Mouse (Mus musculus): ENCODE measurements at regions not wholly inside any gene's neighbourhood (a gene's known extent, or its start where the extent isn't known, plus 50 kb on each side); places are given as distances from the start of the nearest gene placed in this dataset.
A peak's percentile ranks its signal among the peaks of the same experiment; 100 is the strongest.

DNA sequence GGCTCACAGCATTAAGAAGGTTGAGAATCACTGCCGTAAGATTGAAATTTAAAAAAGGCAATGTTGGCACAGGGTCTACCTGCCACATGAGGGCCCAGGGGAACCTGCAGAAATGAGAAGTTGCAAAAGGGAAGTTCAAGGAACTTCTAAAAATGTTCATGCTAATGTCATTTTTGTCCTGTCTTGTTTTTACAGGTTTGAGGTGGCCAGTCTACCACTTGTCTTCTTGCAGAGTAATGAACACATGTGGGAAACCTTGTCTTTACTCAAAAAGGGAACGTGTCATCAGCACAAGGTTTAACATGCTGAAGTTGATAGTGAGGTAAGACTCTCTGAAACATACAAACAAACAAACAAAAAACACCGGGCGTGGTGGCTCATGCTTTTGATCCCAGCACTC, 71.4 kb upstream of the Nanos1 start:
- no peak for TF ChIP-seq MAFK (IDR thresholded peaks at IDR 0.05; ENCODE audit: insufficient read depth, low read depth, low read length)
- TF ChIP-seq ZC3H11A (IDR thresholded peaks at IDR 0.05; ENCODE audit: borderline replicate concordance, low read depth, low read length) = no peak
- no peak for TF ChIP-seq CHD2 (IDR thresholded peaks at IDR 0.05; ENCODE audit: low read depth, low read length)
- no peak for TF ChIP-seq HCFC1 (IDR thresholded peaks at IDR 0.05; ENCODE audit: borderline replicate concordance, insufficient read depth, low read length)
- no peak for TF ChIP-seq ZNF384 (IDR thresholded peaks at IDR 0.05; ENCODE audit: low read depth, low read length)
- Histone ChIP-seq H3K9ac (ENCODE audit: insufficient read depth, low read depth, low read length, poor library complexity, severe bottlenecking) (no peak overlapping the region), H3K36me3 (ENCODE audit: control insufficient read depth, insufficient read depth, low read length, poor library complexity, severe bottlenecking) (no peaks in the 10 kb centered on the region), H3K4me1 (ENCODE audit: control insufficient read depth in 2 of 2, insufficient read depth in 2 of 2, low read length in 2 of 2, poor library complexity in 1 of 2) (no peaks in the 10 kb centered on the region), H3K4me3 (ENCODE audit: insufficient read depth in 1 of 2, low read depth in 1 of 2, low read length in 2 of 2, poor library complexity in 1 of 2, severe bottlenecking in 1 of 2) (no peak overlapping the region), H3K9me3 (ENCODE audit: control insufficient read depth, insufficient read depth, low read depth, low read length) (no peaks in the 10 kb centered on the region), H3K27ac (ENCODE audit: insufficient read depth, low read depth, low read length, poor library complexity, severe bottlenecking) (no peak overlapping the region)
- in situ Hi-C loops (cut with MboI; ENCODE audit: low sequenced_read_pairs in 2 of 2, unreplicated experiment in 2 of 2) = no loop called here
- DNase-seq (ENCODE audit: low read depth, low spot score) = no peak

DNA sequence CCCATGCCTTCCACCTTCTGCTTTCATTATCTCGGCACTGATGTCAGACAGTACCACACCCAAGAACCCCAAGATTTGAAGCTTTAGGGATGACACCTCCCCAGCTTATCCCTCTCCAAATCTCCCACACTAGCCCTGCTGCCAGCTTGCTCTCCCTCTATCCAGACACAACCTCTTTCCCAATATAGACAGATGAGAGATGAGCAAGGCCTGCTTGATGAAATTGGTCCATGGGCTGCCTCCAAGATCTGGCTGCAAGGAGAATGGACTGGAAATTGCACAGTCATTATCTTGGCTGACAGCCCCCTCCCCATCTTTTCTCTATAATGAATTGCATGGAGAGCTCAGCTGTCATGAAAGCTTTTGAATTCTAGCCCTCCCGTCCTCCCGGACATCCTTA, 73.5 kb upstream of the Nanos1 start:
- Histone ChIP-seq H3K27ac (ENCODE audit: insufficient read depth, low read depth, low read length, poor library complexity, severe bottlenecking) (no peak overlapping the region), H3K9me3 (ENCODE audit: control insufficient read depth, insufficient read depth, low read depth, low read length) (no peaks in the 10 kb centered on the region), H3K36me3 (ENCODE audit: control insufficient read depth, insufficient read depth, low read length, poor library complexity, severe bottlenecking) (no peaks in the 10 kb centered on the region), H3K9ac (ENCODE audit: insufficient read depth, low read depth, low read length, poor library complexity, severe bottlenecking) (no peak overlapping the region), H3K4me1 (ENCODE audit: control insufficient read depth in 2 of 2, insufficient read depth in 2 of 2, low read length in 2 of 2, poor library complexity in 1 of 2) (no peaks in the 10 kb centered on the region), H3K4me3 (ENCODE audit: insufficient read depth in 1 of 2, low read depth in 1 of 2, low read length in 2 of 2, poor library complexity in 1 of 2, severe bottlenecking in 1 of 2) (no peak overlapping the region)
- DNase-seq (ENCODE audit: low read depth, low spot score) = no peak
- TF ChIP-seq MAFK (IDR thresholded peaks at IDR 0.05; ENCODE audit: insufficient read depth, low read depth, low read length) (no peak), HCFC1 (IDR thresholded peaks at IDR 0.05; ENCODE audit: borderline replicate concordance, insufficient read depth, low read length) (no peak), CHD2 (IDR thresholded peaks at IDR 0.05; ENCODE audit: low read depth, low read length) (no peak), ZC3H11A (IDR thresholded peaks at IDR 0.05; ENCODE audit: borderline replicate concordance, low read depth, low read length) (no peak), ZNF384 (IDR thresholded peaks at IDR 0.05; ENCODE audit: low read depth, low read length) (no peak)
- in situ Hi-C loops (cut with MboI; ENCODE audit: low sequenced_read_pairs in 2 of 2, unreplicated experiment in 2 of 2) = no loop called here

DNA sequence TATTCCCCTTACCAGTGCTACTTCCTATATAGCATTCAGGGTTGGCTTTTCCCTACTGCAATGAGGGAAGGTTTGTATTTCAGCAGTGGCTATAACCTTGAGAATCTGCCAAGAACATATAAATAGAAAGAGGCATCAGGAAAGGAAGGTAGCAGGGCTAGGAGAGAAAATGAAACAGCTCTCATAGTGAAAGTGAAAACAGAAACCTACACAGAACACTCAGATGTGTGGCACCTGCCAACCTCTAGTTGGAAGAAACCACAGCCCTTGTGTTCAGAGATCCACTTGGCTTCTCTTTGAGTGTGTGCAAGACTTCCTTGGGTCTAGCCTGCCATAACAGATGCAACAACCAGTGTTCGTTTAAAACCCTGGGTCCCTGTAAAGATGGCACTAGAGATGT, 74.3 kb upstream of the Nanos1 start:
- DNase-seq (ENCODE audit: low read depth, low spot score) = no peak
- Histone ChIP-seq H3K27ac (ENCODE audit: insufficient read depth, low read depth, low read length, poor library complexity, severe bottlenecking) (no peak overlapping the region), H3K9ac (ENCODE audit: insufficient read depth, low read depth, low read length, poor library complexity, severe bottlenecking) (no peak overlapping the region), H3K36me3 (ENCODE audit: control insufficient read depth, insufficient read depth, low read length, poor library complexity, severe bottlenecking) (no peaks in the 10 kb centered on the region), H3K4me3 (ENCODE audit: insufficient read depth in 1 of 2, low read depth in 1 of 2, low read length in 2 of 2, poor library complexity in 1 of 2, severe bottlenecking in 1 of 2) (no peak overlapping the region), H3K4me1 (ENCODE audit: control insufficient read depth in 2 of 2, insufficient read depth in 2 of 2, low read length in 2 of 2, poor library complexity in 1 of 2) (no peaks in the 10 kb centered on the region), H3K9me3 (ENCODE audit: control insufficient read depth, insufficient read depth, low read depth, low read length) (no peaks in the 10 kb centered on the region)
- TF ChIP-seq HCFC1 (IDR thresholded peaks at IDR 0.05; ENCODE audit: borderline replicate concordance, insufficient read depth, low read length) (no peak), ZC3H11A (IDR thresholded peaks at IDR 0.05; ENCODE audit: borderline replicate concordance, low read depth, low read length) (no peak), ZNF384 (IDR thresholded peaks at IDR 0.05; ENCODE audit: low read depth, low read length) (no peak), CHD2 (IDR thresholded peaks at IDR 0.05; ENCODE audit: low read depth, low read length) (no peak), MAFK (IDR thresholded peaks at IDR 0.05; ENCODE audit: insufficient read depth, low read depth, low read length) (no peak)
- in situ Hi-C loops (cut with MboI; ENCODE audit: low sequenced_read_pairs in 2 of 2, unreplicated experiment in 2 of 2) = no loop called here

DNA sequence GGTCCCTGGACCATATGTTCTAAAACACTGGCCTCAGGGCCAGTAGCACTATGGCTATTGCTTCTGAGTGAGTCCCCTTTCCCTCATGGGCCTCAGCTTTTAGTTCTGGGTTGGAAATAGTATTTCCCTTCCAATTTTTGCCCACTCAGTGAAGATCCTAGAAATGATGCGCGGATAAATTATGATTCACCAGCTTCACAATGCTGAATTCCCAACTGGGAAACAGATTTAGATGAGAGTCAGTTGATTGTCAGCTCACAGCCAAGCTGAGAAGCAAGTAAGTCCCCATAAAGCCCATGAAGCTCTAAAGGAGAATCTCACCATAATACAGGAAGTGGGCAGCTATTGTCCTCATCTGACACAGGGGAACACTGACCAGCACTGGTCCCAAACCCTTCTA, 77.6 kb upstream of the Nanos1 start:
- no peak for TF ChIP-seq CHD2 (IDR thresholded peaks at IDR 0.05; ENCODE audit: low read depth, low read length)
- Histone ChIP-seq H3K9ac (ENCODE audit: insufficient read depth, low read depth, low read length, poor library complexity, severe bottlenecking) (no peak overlapping the region), H3K4me3 (ENCODE audit: insufficient read depth in 1 of 2, low read depth in 1 of 2, low read length in 2 of 2, poor library complexity in 1 of 2, severe bottlenecking in 1 of 2) (no peak overlapping the region), H3K27ac (ENCODE audit: insufficient read depth, low read depth, low read length, poor library complexity, severe bottlenecking) (no peak overlapping the region), H3K36me3 (ENCODE audit: control insufficient read depth, insufficient read depth, low read length, poor library complexity, severe bottlenecking) (no peaks in the 10 kb centered on the region), H3K4me1 (ENCODE audit: control insufficient read depth in 2 of 2, insufficient read depth in 2 of 2, low read length in 2 of 2, poor library complexity in 1 of 2) (no peaks in the 10 kb centered on the region), H3K9me3 (ENCODE audit: control insufficient read depth, insufficient read depth, low read depth, low read length) (no peaks in the 10 kb centered on the region)
- in situ Hi-C loops (cut with MboI; ENCODE audit: low sequenced_read_pairs in 2 of 2, unreplicated experiment in 2 of 2) = no loop called here
- no peak for DNase-seq (ENCODE audit: low read depth, low spot score)

DNA sequence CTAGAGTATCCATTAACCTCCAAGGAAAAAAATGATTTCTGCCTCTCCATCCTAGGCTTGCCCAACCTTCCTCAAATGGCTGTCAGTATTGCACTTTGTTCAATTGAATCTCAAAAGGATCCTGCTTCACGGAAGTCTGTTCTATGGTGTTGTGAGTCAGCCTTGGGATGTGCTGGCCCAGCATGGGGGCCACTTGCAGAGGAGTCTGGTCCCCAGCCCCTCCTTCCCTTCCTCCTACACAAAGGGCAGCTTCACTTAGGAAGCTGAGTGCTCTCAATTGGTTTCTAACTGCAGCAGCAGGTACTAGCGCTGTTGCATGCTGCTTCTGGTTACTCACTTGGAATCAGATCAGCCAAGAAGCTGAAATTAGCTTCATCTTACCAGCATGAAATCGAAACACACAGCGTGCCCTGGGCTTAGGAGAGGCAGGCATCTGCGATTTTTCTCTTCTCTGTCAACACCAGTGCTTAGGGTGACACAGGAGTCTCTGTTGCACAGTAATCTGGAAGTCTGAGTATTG, 80.8 kb upstream of the Nanos1 start:
- peak; percentile 9 for DNase-seq (ENCODE audit: low read depth, low spot score)
- in situ Hi-C loops (cut with MboI; ENCODE audit: low sequenced_read_pairs in 2 of 2, unreplicated experiment in 2 of 2) = no loop called here

More for the DNA sequence above, 80.8 kb upstream of the Nanos1 start:
- H3K4me3 ChIP-seq (ENCODE audit: insufficient read depth in 1 of 2, low read depth in 1 of 2, low read length in 2 of 2, poor library complexity in 1 of 2, severe bottlenecking in 1 of 2) = no peak overlapping the region
- H3K36me3 ChIP-seq (ENCODE audit: control insufficient read depth, insufficient read depth, low read length, poor library complexity, severe bottlenecking) = no peaks in the 10 kb centered on the region
- TF ChIP-seq ZC3H11A (IDR thresholded peaks at IDR 0.05; ENCODE audit: borderline replicate concordance, low read depth, low read length) = no peak
- no peak for TF ChIP-seq MAFK (IDR thresholded peaks at IDR 0.05; ENCODE audit: insufficient read depth, low read depth, low read length)
- TF ChIP-seq CHD2 (IDR thresholded peaks at IDR 0.05; ENCODE audit: low read depth, low read length) = no peak
- no peak for TF ChIP-seq HCFC1 (IDR thresholded peaks at IDR 0.05; ENCODE audit: borderline replicate concordance, insufficient read depth, low read length)
- no peak for TF ChIP-seq ZNF384 (IDR thresholded peaks at IDR 0.05; ENCODE audit: low read depth, low read length)
- no peaks in the 10 kb centered on the region for H3K4me1 ChIP-seq (ENCODE audit: control insufficient read depth in 2 of 2, insufficient read depth in 2 of 2, low read length in 2 of 2, poor library complexity in 1 of 2)
- no peak overlapping the region for H3K9ac ChIP-seq (ENCODE audit: insufficient read depth, low read depth, low read length, poor library complexity, severe bottlenecking)
- no peak overlapping the region for H3K27ac ChIP-seq (ENCODE audit: insufficient read depth, low read depth, low read length, poor library complexity, severe bottlenecking)
- no peaks in the 10 kb centered on the region for H3K9me3 ChIP-seq (ENCODE audit: control insufficient read depth, insufficient read depth, low read depth, low read length)
